In genomic region chr10:118103906-118104305, GRCm38 (mm10) we compare ENCODE assay signal across 10 mouse cellular contexts. TPM values are rescaled to one million over a fixed set of nuclear protein-coding genes. Genes with fewer than 3 reads are reported as not detected.
A peak's percentile ranks its signal among the peaks of the same experiment; 100 is the strongest.
DNase-seq lines count a peak whose midpoint lies in the region; ATAC-seq and TF ChIP-seq lines count a peak whose summit lies in the region.
"Had no signal": no experiment of that assay in that cellular context is flagged by ENCODE, and none has a peak within 500 bp of the region (broad histone marks: within the 10 kb centered on the region; RNA-seq: fewer than 3 reads in every experiment).

No protein-coding gene starts in this region.

- no peak for DNase-seq in gastrocnemius, adult 2 months
- no peak for DNase-seq in gastrocnemius, postnatal 10 days
- no peak for DNase-seq in lung, embryonic 14.5 days
- DNase-seq in lung, postnatal 25 days (ENCODE audit: low spot score): no peak
- DNase-seq in 416B (ENCODE audit: low read depth): peak; percentile 53
- DNase-seq in adrenal gland, adult (ENCODE audit: inconsistent age in 2 of 2, low spot score in 1 of 2): no peak

- TF ChIP-seq CTCF in gastrocnemius, adult 2 months (IDR thresholded peaks at IDR 0.05): no peak
- TF ChIP-seq CTCF in lung, embryonic 14.5 days (IDR thresholded peaks at IDR 0.05; ENCODE audit: low read depth): no peak
- TF ChIP-seq CTCF in intestine, postnatal 0 days (IDR thresholded peaks at IDR 0.05; ENCODE audit: low read depth): no peak

- no peaks in the 10 kb centered on the region for H3K27me3 ChIP-seq in lung, embryonic 14.5 days (ENCODE audit: insufficient read depth, low read length)
- no peaks in the 10 kb centered on the region for H3K27me3 ChIP-seq in hindbrain, embryonic 13.5 days
- no peaks in the 10 kb centered on the region for H3K27me3 ChIP-seq in intestine, postnatal 0 days (replicated peaks; ENCODE audit: control insufficient read depth, insufficient read depth, low read length)
- H3K27me3 ChIP-seq: megakaryocyte, embryonic 14.5 days had no signal

- no peak overlapping the region; the same call in 1 of the 2 replicates for H3K4me2 ChIP-seq in lung, embryonic 14.5 days
- H3K4me2 ChIP-seq in hindbrain, embryonic 13.5 days: peak overlapping the region; percentile 65; the same call in 1 of the 2 replicates
- no peak overlapping the region for H3K4me2 ChIP-seq in intestine, postnatal 0 days (replicated peaks; ENCODE audit: low read depth)

- ATAC-seq in lung, embryonic 14.5 days (ENCODE audit: insufficient read depth): no peak
- no peak for ATAC-seq in hindbrain, embryonic 13.5 days (ENCODE audit: low FRiP score)
- no peak for ATAC-seq in intestine, postnatal 0 days

- H3K9ac ChIP-seq in lung, embryonic 14.5 days: no peak overlapping the region
- no peak overlapping the region for H3K9ac ChIP-seq in hindbrain, embryonic 13.5 days
- H3K9ac ChIP-seq in intestine, postnatal 0 days (ENCODE audit: low read depth, low read length): no peak overlapping the region

- WGBS in lung, embryonic 14.5 days: 68% methylated on average over 10 of the region's 10 CpGs
- 76% methylated on average over 10 of the region's 10 CpGs for WGBS in hindbrain, embryonic 13.5 days
- WGBS in intestine, postnatal 0 days: 79% methylated on average over 10 of the region's 10 CpGs

- intact Hi-C loops in gastrocnemius, adult 2 months (cut with DNase I): no loop called here

- H3K36me3 ChIP-seq in lung, embryonic 14.5 days (ENCODE audit: insufficient read depth): no peaks in the 10 kb centered on the region
- H3K36me3 ChIP-seq in hindbrain, embryonic 13.5 days: no peaks in the 10 kb centered on the region
- H3K36me3 ChIP-seq in intestine, postnatal 0 days (ENCODE audit: control insufficient read depth, insufficient read depth): no peaks in the 10 kb centered on the region
- H3K36me3 ChIP-seq: forebrain, embryonic 10.5 days had no signal

- H3K4me3 ChIP-seq in gastrocnemius, adult 2 months: peak overlapping the region; percentile 64
- 0 out of 2 replicates have a peak overlapping the region, but pooled peaks have one; percentile 40 for H3K4me3 ChIP-seq in lung, embryonic 14.5 days (ENCODE audit: low read depth, low read length)
- H3K4me3 ChIP-seq in hindbrain, embryonic 13.5 days: no peak overlapping the region
- no peak overlapping the region for H3K4me3 ChIP-seq in intestine, postnatal 0 days (ENCODE audit: low read depth, low read length)

- no peaks in the 10 kb centered on the region for H3K9me3 ChIP-seq in lung, embryonic 14.5 days (ENCODE audit: low read depth, low read length)
- H3K9me3 ChIP-seq in hindbrain, embryonic 13.5 days: no peaks in the 10 kb centered on the region
- H3K9me3 ChIP-seq in intestine, postnatal 0 days (ENCODE audit: control insufficient read depth): no peaks in the 10 kb centered on the region
- H3K9me3 ChIP-seq: forebrain, embryonic 10.5 days had no signal

- peak overlapping the region; percentile 73 for H3K27ac ChIP-seq in gastrocnemius, adult 2 months
- no peak overlapping the region; the same call in 1 of the 2 replicates for H3K27ac ChIP-seq in lung, embryonic 14.5 days (ENCODE audit: low read depth)
- peak overlapping the region; percentile 86; the same call in 1 of the 2 replicates for H3K27ac ChIP-seq in hindbrain, embryonic 13.5 days
- no peak overlapping the region for H3K27ac ChIP-seq in intestine, postnatal 0 days (ENCODE audit: low read depth, low read length)

- H3K4me1 ChIP-seq in lung, embryonic 14.5 days (ENCODE audit: insufficient read depth): no peaks in the 10 kb centered on the region
- H3K4me1 ChIP-seq in hindbrain, embryonic 13.5 days (replicated peaks): peaks cover 6% of the 10 kb centered on the region; the same call in 1 of the 2 replicates
- no peaks in the 10 kb centered on the region for H3K4me1 ChIP-seq in intestine, postnatal 0 days (replicated peaks; ENCODE audit: control insufficient read depth, insufficient read depth, low read length)

RNA-seq across cellular contexts. Expression of gene Mdm1, which starts 37.7 kb away (rescaled TPM):
- 1 to 10 TPM; 1.7 to 2.6 TPM for total RNA-seq in gastrocnemius, adult 2 months (2021)
- 1 to 10 TPM; 3.3 to 5.4 TPM for total RNA-seq in gastrocnemius, postnatal 10 days (2021)
- polyA plus RNA-seq in lung, embryonic 14.5 days (2014; fragmentation: Nextera tagmentation; extraction: Ambion mirVana): 38.0 and 40.3 TPM in 2 replicates
- polyA plus RNA-seq in hindbrain, embryonic 13.5 days (2015; fragmentation: Nextera tagmentation; extraction: Ambion mirVana): 36.6 and 37.1 TPM in 2 replicates
- 3.9 and 4.4 TPM in 2 replicates for polyA plus RNA-seq in intestine, postnatal 0 days (2015; fragmentation: Nextera tagmentation; extraction: Ambion mirVana)

Comparison
In these comparisons a context has a peak if more than half of its experiments do, and no peak if none do; other contexts are left out.
1. H3K27ac ChIP-seq: peak in gastrocnemius, adult 2 months (single experiment) and hindbrain, embryonic 13.5 days (single experiment); none in lung, embryonic 14.5 days (single experiment) and intestine, postnatal 0 days (single experiment).
2. H3K4me3 ChIP-seq: peak in gastrocnemius, adult 2 months (single experiment) and lung, embryonic 14.5 days (single experiment); none in hindbrain, embryonic 13.5 days (single experiment) and intestine, postnatal 0 days (single experiment).